Mouse (Mus musculus): Measurements from ENCODE around the gene Arhgap25.
"Not testable (repeated sequence)": the region's sequence is repeated elsewhere in the genome, so short reads cannot be mapped to it uniquely, and the experiment has no call there.

Gene Arhgap25

GRCm38 (mm10) chr6:87535651-87536050 lies 2.6 kb upstream of the Arhgap25 start:
- no peak for DNase-seq (ENCODE audit: low spot score)

GRCm38 (mm10) chr6:87534855-87535575 lies 2.0 kb upstream of the Arhgap25 start:
- DNase-seq (ENCODE audit: low spot score) = no peak

GRCm38 (mm10) chr6:87531456-87532015 lies 1.5 kb downstream of the Arhgap25 start:
- DNase-seq (ENCODE audit: low spot score) = no peak

- DNase-seq (ENCODE audit: low spot score) = no peak
Measured at GRCm38 (mm10) chr6:87530386-87530785, 2.7 kb downstream of the Arhgap25 start.

- no peak for DNase-seq (ENCODE audit: low spot score)
Measured at GRCm38 (mm10) chr6:87527846-87528557, 5.1 kb downstream of the Arhgap25 start.

- no peak for DNase-seq (ENCODE audit: low spot score)
Measured at GRCm38 (mm10) chr6:87527366-87527765, 5.7 kb downstream of the Arhgap25 start.

- no peak for DNase-seq (ENCODE audit: low spot score)
Measured at GRCm38 (mm10) chr6:87525126-87525525, 7.9 kb downstream of the Arhgap25 start.

- DNase-seq (ENCODE audit: low spot score) = no peak
Measured at GRCm38 (mm10) chr6:87524281-87524680, 8.8 kb downstream of the Arhgap25 start.

- DNase-seq (ENCODE audit: low spot score) = no peak
Measured at GRCm38 (mm10) chr6:87523736-87524135, 9.3 kb downstream of the Arhgap25 start.

- no peak for DNase-seq (ENCODE audit: low spot score)
Measured at GRCm38 (mm10) chr6:87523085-87523484, 10.0 kb downstream of the Arhgap25 start.

GRCm38 (mm10) chr6:87522236-87522635 lies 10.8 kb downstream of the Arhgap25 start:
- DNase-seq (ENCODE audit: low spot score) = peak; percentile 69

GRCm38 (mm10) chr6:87521705-87522104 lies 11.4 kb downstream of the Arhgap25 start:
- DNase-seq (ENCODE audit: low spot score) = not testable (repeated sequence)

GRCm38 (mm10) chr6:87520572-87520971 lies 12.5 kb downstream of the Arhgap25 start:
- no peak for DNase-seq (ENCODE audit: low spot score)

- DNase-seq (ENCODE audit: low spot score) = no peak
Measured at GRCm38 (mm10) chr6:87519809-87520208, 13.2 kb downstream of the Arhgap25 start.

- no peak for DNase-seq (ENCODE audit: low spot score)
Measured at GRCm38 (mm10) chr6:87518622-87519021, 14.4 kb downstream of the Arhgap25 start.

- DNase-seq (ENCODE audit: low spot score) = no peak
Measured at GRCm38 (mm10) chr6:87517753-87518409, 15.2 kb downstream of the Arhgap25 start.

GRCm38 (mm10) chr6:87514321-87514720 lies 18.7 kb downstream of the Arhgap25 start:
- DNase-seq (ENCODE audit: low spot score) = no peak

GRCm38 (mm10) chr6:87513046-87513767 lies 19.9 kb downstream of the Arhgap25 start:
- DNase-seq (ENCODE audit: low spot score) = peak; percentile 88

- DNase-seq (ENCODE audit: low spot score) = peak; percentile 26
Measured at GRCm38 (mm10) chr6:87510999-87511398, 22.1 kb downstream of the Arhgap25 start.

GRCm38 (mm10) chr6:87509806-87510205 lies 23.3 kb downstream of the Arhgap25 start:
- DNase-seq (ENCODE audit: low spot score) = peak; percentile 53

GRCm38 (mm10) chr6:87504875-87505274 lies 28.2 kb downstream of the Arhgap25 start:
- no peak for DNase-seq (ENCODE audit: low spot score)

GRCm38 (mm10) chr6:87503976-87504375 lies 29.1 kb downstream of the Arhgap25 start:
- DNase-seq (ENCODE audit: low spot score) = no peak
